Comparison of ENCODE assay signal across 12 mouse cellular contexts in the genomic region with DNA sequence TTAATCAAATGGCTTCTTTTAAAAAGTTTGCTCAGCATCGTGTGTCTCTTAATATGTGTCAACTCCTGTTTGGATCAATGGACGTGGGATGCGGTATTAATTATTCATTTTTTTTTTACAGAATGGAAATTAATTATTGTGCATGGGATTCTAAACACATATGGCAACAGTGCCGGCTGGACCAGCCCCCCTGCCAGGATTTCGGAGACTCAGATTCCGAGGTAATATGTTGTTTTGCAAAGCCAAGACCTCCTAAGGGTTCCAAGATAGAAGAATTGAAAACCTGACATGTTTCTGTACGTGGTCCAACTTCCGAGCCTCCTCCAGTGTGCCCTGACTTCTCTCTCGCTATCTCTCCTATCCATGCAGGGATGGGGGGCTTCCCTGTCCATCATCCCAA.
"Had no signal": no experiment of that assay in that cellular context is flagged by ENCODE, and none has a peak within 500 bp of the region (broad histone marks: within the 10 kb centered on the region; RNA-seq: fewer than 3 reads in every experiment).

No protein-coding gene starts in this region.

- H3K9me3 ChIP-seq: limb, embryonic 13.5 days; neural tube, embryonic 12.5 days had no signal

- H3K27me3 ChIP-seq: neural tube, embryonic 12.5 days had no signal

- H3K36me3 ChIP-seq: limb, embryonic 13.5 days; neural tube, embryonic 12.5 days had no signal

- DNase-seq: kidney, adult 9 months; kidney, postnatal 36 days; layer of hippocampus, adult 9-11 months; layer of hippocampus, postnatal 36 days; lung, adult 18-20 months; right cerebral cortex, adult 18-20 months; right cerebral cortex, postnatal 25 days; thymus, postnatal 36 days had no signal

- H3K9ac ChIP-seq: limb, embryonic 13.5 days; liver, embryonic 14.5 days; neural tube, embryonic 12.5 days had no signal

- H3K4me3 ChIP-seq: limb, embryonic 13.5 days; neural tube, embryonic 12.5 days had no signal

- H3K27ac ChIP-seq: kidney, postnatal 0 days; limb, embryonic 13.5 days; liver, embryonic 14.5 days; neural tube, embryonic 12.5 days had no signal

- H3K4me2 ChIP-seq: limb, embryonic 13.5 days; neural tube, embryonic 12.5 days had no signal
